Mouse (Mus musculus) lung, postnatal 25 days (tissue): ENCODE results near the gene Ccdc33.

Experiments
- DNase-seq: peaks from one replicate; pipeline ENCODE4 v3.0.0; 2022; ENCODE audit warnings: low spot score

Ccdc33 gene

GRCm38 (mm10) chr9:58118671-58119070, at the start of gene Ccdc33:
Ccdc33 (minus strand) TSS chr9:58118823.
- DNase-seq, result peak; percentile 19

GRCm38 (mm10) chr9:58165779-58166178, 47.2 kb upstream of the Ccdc33 start:
- DNase-seq, result no peak

- no peak for DNase-seq
Observed at GRCm38 (mm10) chr9:58163146-58163545, 44.5 kb upstream of the Ccdc33 start.

GRCm38 (mm10) chr9:58162173-58162572, 43.5 kb upstream of the Ccdc33 start:
- DNase-seq, result no peak

GRCm38 (mm10) chr9:58160315-58160714, 41.7 kb upstream of the Ccdc33 start:
- no peak for DNase-seq

GRCm38 (mm10) chr9:58159855-58160254, 41.2 kb upstream of the Ccdc33 start:
- no peak for DNase-seq

GRCm38 (mm10) chr9:58158541-58159311, 40.1 kb upstream of the Ccdc33 start:
- no peak for DNase-seq

- no peak for DNase-seq
Observed at GRCm38 (mm10) chr9:58157838-58158237, 39.2 kb upstream of the Ccdc33 start.

GRCm38 (mm10) chr9:58156819-58157560, 38.4 kb upstream of the Ccdc33 start:
- DNase-seq, result no peak

GRCm38 (mm10) chr9:58155366-58155765, 36.7 kb upstream of the Ccdc33 start:
- peak; percentile 13 for DNase-seq

- DNase-seq, result no peak
Observed at GRCm38 (mm10) chr9:58153095-58153494, 34.5 kb upstream of the Ccdc33 start.

GRCm38 (mm10) chr9:58150733-58151361, 32.2 kb upstream of the Ccdc33 start:
- peak; percentile 4 for DNase-seq

GRCm38 (mm10) chr9:58148806-58149205, 30.2 kb upstream of the Ccdc33 start:
- DNase-seq, result no peak

GRCm38 (mm10) chr9:58145417-58145816, 26.8 kb upstream of the Ccdc33 start:
- no peak for DNase-seq

GRCm38 (mm10) chr9:58144664-58145063, 26.0 kb upstream of the Ccdc33 start:
- DNase-seq, result no peak

- peak; percentile 32 for DNase-seq
Observed at GRCm38 (mm10) chr9:58143419-58143818, 24.8 kb upstream of the Ccdc33 start.

- peak; percentile 84 for DNase-seq
Observed at GRCm38 (mm10) chr9:58139947-58140346, 21.3 kb upstream of the Ccdc33 start.

GRCm38 (mm10) chr9:58135921-58136321, 17.3 kb upstream of the Ccdc33 start:
- no peak for DNase-seq

GRCm38 (mm10) chr9:58134906-58135305, 16.3 kb upstream of the Ccdc33 start:
- DNase-seq, result no peak

GRCm38 (mm10) chr9:58133893-58134884, 15.6 kb upstream of the Ccdc33 start:
- no peak for DNase-seq

GRCm38 (mm10) chr9:58131735-58132134, 13.1 kb upstream of the Ccdc33 start:
- no peak for DNase-seq

GRCm38 (mm10) chr9:58130909-58131308, 12.3 kb upstream of the Ccdc33 start:
- DNase-seq, result no peak
